Mouse (Mus musculus) liver, embryonic 13.5 days (tissue): Measurements from ENCODE around the gene Faap24. TPM values are rescaled to one million over a fixed set of nuclear protein-coding genes. Genes with fewer than 3 reads are reported as not detected.
A peak's percentile ranks its signal among the peaks of the same experiment; 100 is the strongest.

ENCODE experiments used
- ATAC-seq: fragments of 200-750 bp; cut with Nextera tagmentation; 2 replicates; pipeline ENCODE4 v1.8.0; 2017; ENCODE audit warnings: low read depth, mild to moderate bottlenecking, moderate number of reproducible peaks, moderate library complexity
- DNase-seq: peaks from one replicate; pipeline ENCODE4 v3.0.0; 2022
- H3K27ac ChIP-seq: fragments of 300-500 bp; sonication (generic); 2 replicates; pipeline ENCODE4 v1.5.1; 2015; ENCODE audit warnings: moderate library complexity, mild to moderate bottlenecking, inconsistent platforms
- H3K27me3 ChIP-seq: fragments of 300-500 bp; sonication (generic); 2 replicates; pipeline ENCODE4 v1.6.1; 2015; ENCODE audit warnings: mild to moderate bottlenecking, inconsistent platforms
- H3K36me3 ChIP-seq: fragments of 300-500 bp; sonication (generic); 2 replicates; pipeline ENCODE4 v1.6.1; 2015; ENCODE audit warnings: mild to moderate bottlenecking, inconsistent platforms
- H3K4me1 ChIP-seq: fragments of 300-500 bp; sonication (generic); replicated peaks from 2 replicates; pipeline ENCODE4 v1.6.1; 2015; ENCODE audit warnings: inconsistent platforms
- H3K4me2 ChIP-seq: fragments of 300-500 bp; sonication (generic); 2 replicates; pipeline ENCODE4 v1.6.1; 2015; ENCODE audit warnings: inconsistent platforms, mild to moderate bottlenecking, moderate library complexity
- H3K4me3 ChIP-seq: fragments of 300-500 bp; sonication (generic); replicated peaks from 2 replicates; pipeline ENCODE4 v1.5.1; 2015; ENCODE audit warnings: mild to moderate bottlenecking, inconsistent platforms
- H3K9ac ChIP-seq: fragments of 300-500 bp; sonication (generic); 2 replicates; pipeline ENCODE4 v1.6.1; 2015; ENCODE audit warnings: mild to moderate bottlenecking, inconsistent platforms
- H3K9me3 ChIP-seq: fragments of 300-500 bp; sonication (generic); replicated peaks from 2 replicates; pipeline ENCODE4 v1.6.1; 2016; ENCODE audit warnings: inconsistent platforms
- WGBS: fragments of 180-500 bp; shearing (Covaris S2); methylation state at CpG from one replicate; pipeline ENCODE4 v1.1.7; 2015; ENCODE audit not compliant: insufficient replicate concordance; 5-methylcytosine and 5-hydroxymethylcytosine counted together
- polyA plus RNA-seq: library from polyadenylated mRNA; unstranded; fragments of >200 nt; fragmentation: Nextera tagmentation; extraction: Ambion mirVana; gene quantifications from 2 replicates; pipeline ENCODE4 v1.2.1, GENCODE M21; 2015

Gene Faap24
- 28.9 and 34.4 TPM in 2 replicates for polyA plus RNA-seq

DNA sequence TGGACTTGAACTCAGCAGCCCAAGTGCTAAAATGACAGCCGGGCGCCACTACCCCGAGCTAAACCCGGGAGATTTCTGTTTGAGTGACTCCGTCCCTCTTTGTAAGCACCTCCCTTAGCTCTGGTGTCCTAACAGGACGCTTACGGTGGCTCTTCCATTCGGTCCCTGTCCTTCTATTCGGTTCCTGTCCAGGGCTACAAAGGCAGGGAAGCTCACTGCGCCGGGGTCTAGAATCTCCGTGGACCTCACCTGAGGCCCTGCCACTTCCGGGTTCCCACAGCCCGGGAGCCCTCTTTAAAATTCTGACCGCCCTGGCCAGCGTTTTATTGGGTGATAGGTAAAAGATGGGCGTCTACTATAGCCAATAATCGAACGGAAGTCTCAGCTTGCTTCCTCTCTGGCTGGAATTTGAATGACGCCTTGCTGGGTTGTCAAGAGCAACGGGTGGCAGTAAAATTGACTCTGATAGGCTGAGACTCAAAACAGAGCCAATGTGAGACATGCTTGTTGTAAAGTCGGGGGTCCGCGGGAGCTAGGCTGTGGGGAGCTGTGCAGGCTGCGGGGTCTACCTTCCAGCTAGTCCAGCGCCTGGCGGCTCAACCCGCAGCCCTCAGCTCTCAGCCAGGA lies at the start of gene Faap24, which contains the start of gene Cep89:
Gene Faap24, minus strand, starts transcription at position 295 of the 627 bp plus-strand sequence.
Gene Cep89, plus strand, starts transcription at position 494 of the 627 bp plus-strand sequence.
- DNase-seq (peak; percentile 91), ATAC-seq (peak; percentile 93)
- under 1% methylated on average over 28 of the region's 28 CpGs for WGBS
- peak within 1 kb of the TSS; percentile 78 for H3K27ac ChIP-seq
- peaks cover 57% of the 10 kb centered on the region for H3K36me3 ChIP-seq
- peak within 1 kb of the TSS; percentile 78 for H3K4me3 ChIP-seq
- peak within 1 kb of the TSS; percentile 85 for H3K4me2 ChIP-seq
- H3K9me3 ChIP-seq: no peaks in the 10 kb centered on the region
- no peaks in the 10 kb centered on the region for H3K27me3 ChIP-seq
- H3K9ac ChIP-seq: peak within 1 kb of the TSS; percentile 83
- H3K4me1 ChIP-seq: peaks cover 41% of the 10 kb centered on the region

DNA sequence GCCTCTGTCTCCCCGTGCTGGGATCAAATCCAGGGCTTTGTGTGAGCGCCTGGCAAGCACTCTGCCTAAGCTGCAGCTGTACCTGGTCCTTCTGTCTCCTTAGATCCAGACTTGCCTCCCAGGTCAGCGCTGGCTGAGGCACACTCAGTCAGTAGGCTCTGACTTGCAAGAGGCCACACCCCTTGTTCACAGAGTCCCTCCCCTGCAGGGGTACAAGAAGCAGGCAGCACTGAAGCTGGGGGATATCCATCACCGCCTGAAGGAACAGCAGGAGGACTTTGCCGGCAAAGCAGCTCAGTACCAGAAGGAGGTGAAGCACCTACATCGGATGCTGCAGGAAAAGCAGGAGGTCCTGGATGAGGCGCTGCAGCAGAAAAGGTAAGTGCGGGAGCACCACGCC lies 38.6 kb upstream of the Faap24 start:
- DNase-seq (no peak), ATAC-seq (no peak)
- Histone ChIP-seq H3K27me3 (no peaks in the 10 kb centered on the region), H3K4me1 (no peaks in the 10 kb centered on the region), H3K4me3 (no peak overlapping the region), H3K4me2 (no peak overlapping the region), H3K9ac (no peak overlapping the region), H3K36me3 (peaks cover 79% of the 10 kb centered on the region), H3K9me3 (no peaks in the 10 kb centered on the region), H3K27ac (no peak overlapping the region)
- WGBS: 83% methylated on average over 9 of the region's 9 CpGs

DNA sequence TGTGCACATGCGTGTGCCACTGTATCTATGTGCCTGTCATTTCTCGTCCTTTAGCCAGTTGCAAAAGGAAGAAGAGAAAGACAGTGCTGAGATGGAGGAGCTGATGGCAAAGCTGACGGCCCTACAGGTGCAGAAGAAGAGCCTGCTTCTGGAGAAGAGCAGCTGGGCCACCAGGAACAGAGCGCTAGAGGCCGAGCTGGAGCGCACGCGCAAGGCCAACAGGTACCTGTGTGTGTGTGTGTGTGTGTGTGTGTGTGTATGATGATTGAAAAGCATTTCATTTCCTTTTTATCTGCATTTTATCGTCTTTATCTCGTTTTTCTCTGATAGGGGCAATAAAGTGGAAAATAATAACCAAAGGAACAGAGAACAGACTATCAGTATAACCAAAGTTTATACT lies 31.5 kb upstream of the Faap24 start:
- H3K4me2 ChIP-seq: no peak overlapping the region
- no peaks in the 10 kb centered on the region for H3K4me1 ChIP-seq
- 88% methylated on average over 10 of the region's 10 CpGs for WGBS
- no peaks in the 10 kb centered on the region for H3K27me3 ChIP-seq
- ATAC-seq: no peak
- H3K36me3 ChIP-seq: peaks cover 65% of the 10 kb centered on the region
- no peak overlapping the region for H3K4me3 ChIP-seq
- no peaks in the 10 kb centered on the region for H3K9me3 ChIP-seq
- H3K9ac ChIP-seq: no peak overlapping the region
- H3K27ac ChIP-seq: no peak overlapping the region
- no peak for DNase-seq

DNA sequence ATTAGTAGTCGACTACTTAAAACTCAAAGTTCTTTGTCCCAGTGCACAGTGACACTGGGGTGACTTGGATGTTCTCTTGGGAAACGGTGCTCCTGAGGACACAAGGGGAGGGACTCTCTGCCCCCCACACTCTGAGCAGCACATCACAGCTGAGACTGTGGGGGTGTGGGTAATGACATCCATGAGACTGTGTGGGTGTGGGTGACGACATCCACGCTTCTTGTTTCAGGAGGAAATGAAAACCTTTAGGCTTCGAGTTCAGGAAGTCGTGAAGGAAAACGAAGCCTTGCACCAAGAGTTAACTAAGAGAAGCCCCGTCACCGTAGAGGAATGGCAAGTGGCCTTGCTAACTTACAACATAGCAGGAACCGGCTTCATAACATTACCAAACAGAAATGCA lies 26.4 kb upstream of the Faap24 start:
- WGBS: 81% methylated on average over 10 of the region's 10 CpGs
- no peak for DNase-seq
- no peaks in the 10 kb centered on the region for H3K27me3 ChIP-seq

DNA sequence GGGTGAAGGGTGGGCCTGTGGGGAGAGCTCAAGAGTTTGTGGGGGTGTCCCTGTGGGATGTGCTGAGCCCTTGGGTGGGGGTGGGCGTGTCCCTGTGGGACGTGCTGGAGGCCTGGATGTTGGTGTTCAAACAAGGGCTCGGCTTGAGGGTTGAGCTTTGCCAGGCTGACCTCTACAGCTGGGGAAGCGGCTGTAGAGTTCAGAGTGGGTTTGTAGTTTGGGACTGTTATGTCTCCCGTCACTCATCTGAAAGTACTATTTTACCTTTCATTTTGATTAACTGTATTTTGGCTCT lies 20.0 kb upstream of the Faap24 start:
- no peak overlapping the region for H3K4me3 ChIP-seq
- H3K27me3 ChIP-seq: no peaks in the 10 kb centered on the region
- WGBS: 72% methylated on average over 5 of the region's 5 CpGs
- H3K9me3 ChIP-seq: no peaks in the 10 kb centered on the region
- DNase-seq (no peak), ATAC-seq (no peak)
- H3K4me1 ChIP-seq: no peaks in the 10 kb centered on the region
- no peak overlapping the region for H3K27ac ChIP-seq
- H3K4me2 ChIP-seq: no peak overlapping the region
- no peak overlapping the region for H3K9ac ChIP-seq
- H3K36me3 ChIP-seq: peaks cover 57% of the 10 kb centered on the region

More for the DNA sequence above, 26.4 kb upstream of the Faap24 start:
- H3K36me3 ChIP-seq: peaks cover 61% of the 10 kb centered on the region
- no peak overlapping the region for H3K27ac ChIP-seq
- H3K4me3 ChIP-seq: no peak overlapping the region
- no peak for ATAC-seq
- no peaks in the 10 kb centered on the region for H3K4me1 ChIP-seq
- no peak overlapping the region for H3K4me2 ChIP-seq
- no peaks in the 10 kb centered on the region for H3K9me3 ChIP-seq
- H3K9ac ChIP-seq: no peak overlapping the region

DNA sequence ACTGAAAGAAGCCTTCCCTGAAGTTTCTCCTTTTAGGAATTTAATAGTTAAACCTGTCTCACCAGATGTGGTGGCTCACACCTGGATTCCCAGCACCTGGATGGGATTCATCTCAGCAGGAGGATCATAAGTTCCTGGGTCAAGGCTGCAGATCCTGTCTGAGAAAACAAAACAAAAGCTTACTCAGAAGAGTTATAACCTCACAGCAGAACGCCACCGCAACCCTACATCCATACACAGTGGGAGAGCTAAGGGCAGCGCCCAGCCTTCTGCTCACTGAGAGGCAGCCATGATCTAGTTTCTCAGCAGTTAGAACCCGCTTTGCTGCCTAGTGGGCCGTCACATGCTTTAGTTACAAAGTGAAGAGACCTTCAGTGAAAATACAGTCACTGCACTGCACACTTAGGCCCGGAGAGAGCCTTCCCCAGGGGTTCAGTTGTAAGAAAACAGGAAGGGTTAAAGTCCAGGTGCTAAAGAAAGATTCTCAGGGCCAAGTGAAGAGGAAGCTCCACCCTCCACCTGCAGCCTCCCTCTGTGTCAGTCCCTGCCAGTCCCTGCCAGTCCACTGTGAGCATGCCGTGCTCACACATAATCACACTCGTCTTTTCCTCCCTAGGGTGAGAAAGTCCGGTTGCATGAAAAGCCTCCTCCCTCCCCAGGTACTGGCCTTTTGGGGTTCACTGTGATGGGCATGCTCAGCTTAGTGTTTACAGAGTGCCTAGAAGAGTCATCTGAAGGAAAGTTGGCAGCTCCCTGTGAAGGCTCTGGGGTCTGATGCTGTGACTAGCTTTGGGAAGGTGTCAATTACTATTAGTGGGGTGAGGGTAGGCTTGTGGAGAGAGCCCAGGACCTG lies 19.4 kb upstream of the Faap24 start:
- no peak overlapping the region for H3K9ac ChIP-seq

DNA sequence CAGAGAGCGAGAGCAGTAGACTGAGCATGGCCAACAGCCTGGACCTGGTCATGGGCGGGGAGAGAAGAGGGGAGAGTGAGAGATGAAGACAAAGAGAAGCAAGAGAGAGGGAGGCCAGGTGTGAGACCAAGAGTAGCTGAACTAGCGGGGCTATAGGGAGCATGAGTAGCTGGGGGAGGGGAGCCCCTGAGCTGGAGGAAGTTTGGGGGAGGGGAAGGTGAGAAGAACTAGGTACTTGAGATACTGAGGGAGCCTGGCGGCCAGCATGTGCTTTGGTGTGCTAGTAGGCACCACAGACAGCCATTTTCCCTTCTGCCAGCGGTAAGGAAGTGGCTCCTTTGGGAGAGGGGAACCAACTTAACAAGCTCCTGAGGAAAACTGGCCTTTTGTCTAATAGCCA lies 18.6 kb upstream of the Faap24 start:
- Histone ChIP-seq H3K9ac (no peak overlapping the region), H3K4me3 (no peak overlapping the region), H3K27ac (no peak overlapping the region), H3K27me3 (no peaks in the 10 kb centered on the region), H3K4me1 (no peaks in the 10 kb centered on the region), H3K4me2 (no peak overlapping the region), H3K9me3 (no peaks in the 10 kb centered on the region), H3K36me3 (peaks cover 55% of the 10 kb centered on the region)
- ATAC-seq: no peak
- DNase-seq: no peak
- WGBS: 71% methylated on average over 5 of the region's 5 CpGs

More for the DNA sequence above, 19.4 kb upstream of the Faap24 start:
- ATAC-seq (no peak), DNase-seq (no peak)
- Histone ChIP-seq H3K4me1 (no peaks in the 10 kb centered on the region), H3K9me3 (no peaks in the 10 kb centered on the region), H3K27me3 (no peaks in the 10 kb centered on the region), H3K4me2 (no peak overlapping the region), H3K4me3 (no peak overlapping the region), H3K36me3 (peaks cover 54% of the 10 kb centered on the region), H3K27ac (no peak overlapping the region)
- 78% methylated on average over 9 of the region's 9 CpGs for WGBS

DNA sequence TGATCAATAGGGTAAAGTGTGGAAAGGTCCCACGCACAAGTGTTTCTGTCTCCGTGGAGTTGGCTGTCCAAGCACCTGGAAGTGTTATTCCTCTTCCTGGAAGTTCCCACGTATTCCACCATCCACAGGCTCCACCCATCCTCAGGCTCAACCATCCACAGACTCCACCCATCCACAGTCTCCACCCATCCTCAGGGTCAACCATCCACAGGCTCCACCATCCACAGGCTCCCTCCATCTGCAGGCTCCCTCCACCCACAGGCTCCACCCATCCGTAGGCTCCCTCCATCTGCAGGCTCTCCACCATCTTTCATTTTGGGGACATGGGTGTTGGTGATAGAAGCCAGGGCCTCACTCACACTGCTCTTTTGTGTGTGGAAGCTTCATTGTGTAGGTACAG lies 4.5 kb upstream of the Faap24 start:
- no peak overlapping the region for H3K9ac ChIP-seq
- 75% methylated on average over 4 of the region's 4 CpGs for WGBS
- peaks cover 23% of the 10 kb centered on the region for H3K4me1 ChIP-seq
- no peaks in the 10 kb centered on the region for H3K27me3 ChIP-seq
- ATAC-seq: no peak
- H3K4me3 ChIP-seq: no peak overlapping the region
- no peaks in the 10 kb centered on the region for H3K9me3 ChIP-seq
- H3K36me3 ChIP-seq: peaks cover 67% of the 10 kb centered on the region
- DNase-seq: no peak
- no peak overlapping the region for H3K4me2 ChIP-seq
- no peak overlapping the region for H3K27ac ChIP-seq

DNA sequence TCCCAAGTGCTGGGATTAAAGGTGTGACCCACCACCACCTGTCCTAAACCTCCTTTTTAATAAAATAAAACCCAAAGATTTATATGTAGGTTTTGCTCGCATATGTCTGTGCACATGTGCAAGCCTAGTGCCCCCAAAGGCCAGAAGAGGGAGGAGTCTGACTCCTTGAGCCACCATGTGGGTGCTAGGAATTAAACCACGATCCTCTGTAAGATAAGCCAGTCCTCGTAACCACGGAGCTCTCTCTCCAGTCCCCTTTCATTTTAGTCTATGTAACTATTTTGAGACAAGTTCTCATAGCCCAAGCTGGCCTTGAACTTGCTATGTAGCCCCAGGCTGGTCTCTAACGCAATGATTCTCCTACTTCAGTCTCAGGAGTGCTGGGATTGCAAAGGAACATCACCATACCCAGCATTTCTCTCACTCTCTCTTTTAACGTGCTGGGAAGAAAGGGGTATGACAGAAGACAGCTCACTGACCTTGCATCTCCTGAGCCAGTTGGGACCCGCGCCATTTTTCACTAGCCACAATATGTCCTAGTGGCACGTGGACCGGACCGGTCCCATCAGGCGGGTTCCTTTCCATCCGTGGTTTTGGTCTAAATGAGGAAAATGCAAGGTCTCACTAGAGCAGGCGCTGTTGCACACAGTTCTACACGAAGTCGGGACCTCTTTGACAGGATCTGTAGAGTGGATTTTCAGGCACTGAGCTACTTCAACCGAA lies 741 bp downstream of the Faap24 start:
- peak; percentile 1; the same call in 1 of the 2 replicates for ATAC-seq
- Histone ChIP-seq H3K9me3 (no peaks in the 10 kb centered on the region), H3K4me2 (peak overlapping the region; percentile 84), H3K27me3 (no peaks in the 10 kb centered on the region), H3K4me3 (peak overlapping the region; percentile 78), H3K4me1 (peaks cover 34% of the 10 kb centered on the region), H3K36me3 (peaks cover 52% of the 10 kb centered on the region), H3K27ac (peak overlapping the region; percentile 78), H3K9ac (peak overlapping the region; percentile 82)
- 3% methylated on average over 17 of the region's 17 CpGs for WGBS
- peak; percentile 25 for DNase-seq

DNA sequence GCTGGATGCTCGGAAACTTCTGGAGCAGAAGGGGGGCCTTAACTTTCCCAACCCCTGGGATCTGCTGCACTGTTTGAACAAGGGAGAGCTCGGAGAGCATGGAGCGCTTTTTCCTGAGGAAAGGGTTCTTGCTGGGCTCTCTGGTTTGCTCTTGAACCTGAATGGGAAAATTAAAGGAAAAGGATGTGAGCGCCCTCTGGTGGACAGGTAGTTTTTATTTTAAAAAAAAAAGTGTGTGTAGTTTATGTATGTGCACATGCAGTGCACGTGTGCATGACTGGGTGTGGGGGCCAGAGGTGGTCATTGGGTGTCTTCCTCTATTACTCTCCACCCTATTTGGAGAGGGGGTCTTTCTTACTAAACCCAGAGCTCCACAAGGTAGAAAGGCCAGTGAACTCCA lies 3.7 kb downstream of the Faap24 start:
- DNase-seq (no peak), ATAC-seq (no peak)
- Histone ChIP-seq H3K4me1 (peaks cover 27% of the 10 kb centered on the region), H3K9me3 (no peaks in the 10 kb centered on the region), H3K4me3 (no peak overlapping the region), H3K4me2 (no peak overlapping the region), H3K9ac (no peak overlapping the region), H3K27ac (no peak overlapping the region), H3K36me3 (peaks cover 36% of the 10 kb centered on the region), H3K27me3 (no peaks in the 10 kb centered on the region)
- 62% methylated on average over 5 of the region's 5 CpGs for WGBS

DNA sequence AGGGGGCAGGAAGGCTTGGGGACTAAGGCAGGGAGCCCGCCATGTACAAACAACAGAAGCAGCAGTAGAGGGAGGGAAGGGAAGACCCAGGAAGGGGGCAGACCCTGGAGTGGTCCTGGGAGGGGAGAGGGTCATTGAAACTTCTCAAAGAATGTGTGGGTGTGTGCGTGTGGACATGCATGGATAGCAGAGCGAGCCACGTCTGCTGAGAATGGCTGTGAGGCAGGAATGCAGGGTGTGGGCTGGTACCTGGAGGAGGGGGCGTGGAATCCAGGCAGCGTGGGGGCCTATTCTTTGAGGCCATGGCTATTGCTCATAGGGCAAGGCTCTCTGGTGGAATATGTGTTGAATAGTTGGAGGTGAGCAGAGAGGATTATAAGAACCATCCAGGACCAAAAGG lies 7.9 kb downstream of the Faap24 start:
- Histone ChIP-seq H3K4me2 (no peak overlapping the region), H3K36me3 (peaks cover 27% of the 10 kb centered on the region), H3K9ac (no peak overlapping the region), H3K27ac (no peak overlapping the region), H3K27me3 (no peaks in the 10 kb centered on the region), H3K9me3 (no peaks in the 10 kb centered on the region), H3K4me1 (0 out of 2 replicates have a peak, but pooled peaks cover 4% of the 10 kb centered on the region), H3K4me3 (no peak overlapping the region)
- no peak for ATAC-seq
- 69% methylated on average over 6 of the region's 6 CpGs for WGBS
- no peak for DNase-seq
